Mouse (Mus musculus): ENCODE data around the gene Casc3. TPM values are rescaled to one million over a fixed set of nuclear protein-coding genes. Genes with fewer than 3 reads are reported as not detected.

Gene Casc3
- polyA plus RNA-seq, 1 experiment = 72.2 TPM

- DNase-seq = no peak
- Histone ChIP-seq H3K4me3 (ENCODE audit: control insufficient read depth, insufficient read depth, low read length) (no peak overlapping the region), H3K36me3 (ENCODE audit: control insufficient read depth, insufficient read depth, low read length) (no peaks in the 10 kb centered on the region), H3K27me3 (ENCODE audit: control insufficient read depth, insufficient read depth, low read length) (no peaks in the 10 kb centered on the region), H3K27ac (ENCODE audit: control insufficient read depth, insufficient read depth, low read length) (peak overlapping the region; percentile 17; the same call in 1 of the 2 replicates), H3K4me1 (replicated peaks; ENCODE audit: control insufficient read depth, insufficient read depth, low read length) (peaks cover 33% of the 10 kb centered on the region)
- 74% methylated on average over 12 of the region's 12 CpGs for WGBS
- TF ChIP-seq POLR2A (IDR thresholded peaks at IDR 0.05; ENCODE audit: control insufficient read depth, extremely low read depth, insufficient read depth, low read length, poor library complexity) = no peak
- TF ChIP-seq CTCF (IDR thresholded peaks at IDR 0.05; ENCODE audit: borderline replicate concordance, control insufficient read depth, extremely low read depth, insufficient read depth, low read length, poor library complexity) = no peak
These were observed 28.5 kb upstream of the Casc3 start for GRCm38 (mm10) chr11:98776052-98776764.

GRCm38 (mm10) chr11:98776843-98777590 is 27.7 kb upstream of the Casc3 start:
- H3K4me1 ChIP-seq (replicated peaks; ENCODE audit: control insufficient read depth, insufficient read depth, low read length) = peaks cover 32% of the 10 kb centered on the region

GRCm38 (mm10) chr11:98777888-98778287 is 26.8 kb upstream of the Casc3 start:
- no peak for TF ChIP-seq POLR2A (IDR thresholded peaks at IDR 0.05; ENCODE audit: control insufficient read depth, extremely low read depth, insufficient read depth, low read length, poor library complexity)
- TF ChIP-seq CTCF (IDR thresholded peaks at IDR 0.05; ENCODE audit: borderline replicate concordance, control insufficient read depth, extremely low read depth, insufficient read depth, low read length, poor library complexity) = no peak
- Histone ChIP-seq H3K27ac (ENCODE audit: control insufficient read depth, insufficient read depth, low read length) (no peak overlapping the region), H3K36me3 (ENCODE audit: control insufficient read depth, insufficient read depth, low read length) (no peaks in the 10 kb centered on the region), H3K4me3 (ENCODE audit: control insufficient read depth, insufficient read depth, low read length) (no peak overlapping the region), H3K4me1 (replicated peaks; ENCODE audit: control insufficient read depth, insufficient read depth, low read length) (peaks cover 40% of the 10 kb centered on the region), H3K27me3 (ENCODE audit: control insufficient read depth, insufficient read depth, low read length) (no peaks in the 10 kb centered on the region)
- DNase-seq = no peak

More at GRCm38 (mm10) chr11:98776843-98777590, 27.7 kb upstream of the Casc3 start:
- Histone ChIP-seq H3K36me3 (ENCODE audit: control insufficient read depth, insufficient read depth, low read length) (no peaks in the 10 kb centered on the region), H3K4me3 (ENCODE audit: control insufficient read depth, insufficient read depth, low read length) (no peak overlapping the region), H3K27me3 (ENCODE audit: control insufficient read depth, insufficient read depth, low read length) (no peaks in the 10 kb centered on the region), H3K27ac (ENCODE audit: control insufficient read depth, insufficient read depth, low read length) (no peak overlapping the region)
- DNase-seq = no peak
- TF ChIP-seq CTCF (IDR thresholded peaks at IDR 0.05; ENCODE audit: borderline replicate concordance, control insufficient read depth, extremely low read depth, insufficient read depth, low read length, poor library complexity) = no peak
- no peak for TF ChIP-seq POLR2A (IDR thresholded peaks at IDR 0.05; ENCODE audit: control insufficient read depth, extremely low read depth, insufficient read depth, low read length, poor library complexity)
- WGBS = 37% methylated on average over 9 of the region's 9 CpGs

- Histone ChIP-seq H3K27me3 (ENCODE audit: control insufficient read depth, insufficient read depth, low read length) (no peaks in the 10 kb centered on the region), H3K27ac (ENCODE audit: control insufficient read depth, insufficient read depth, low read length) (no peak overlapping the region), H3K4me3 (ENCODE audit: control insufficient read depth, insufficient read depth, low read length) (no peak overlapping the region), H3K36me3 (ENCODE audit: control insufficient read depth, insufficient read depth, low read length) (no peaks in the 10 kb centered on the region), H3K4me1 (replicated peaks; ENCODE audit: control insufficient read depth, insufficient read depth, low read length) (peaks cover 38% of the 10 kb centered on the region)
- no peak for DNase-seq
- 69% methylated on average over 13 of the region's 14 CpGs for WGBS
- TF ChIP-seq CTCF (IDR thresholded peaks at IDR 0.05; ENCODE audit: borderline replicate concordance, control insufficient read depth, extremely low read depth, insufficient read depth, low read length, poor library complexity) = no peak
- no peak for TF ChIP-seq POLR2A (IDR thresholded peaks at IDR 0.05; ENCODE audit: control insufficient read depth, extremely low read depth, insufficient read depth, low read length, poor library complexity)
These were observed 22.7 kb upstream of the Casc3 start for GRCm38 (mm10) chr11:98781851-98782512.

GRCm38 (mm10) chr11:98782651-98783235 is 22.0 kb upstream of the Casc3 start:
- peaks cover 36% of the 10 kb centered on the region for H3K4me1 ChIP-seq (replicated peaks; ENCODE audit: control insufficient read depth, insufficient read depth, low read length)
- TF ChIP-seq CTCF (IDR thresholded peaks at IDR 0.05; ENCODE audit: borderline replicate concordance, control insufficient read depth, extremely low read depth, insufficient read depth, low read length, poor library complexity) (no peak), POLR2A (IDR thresholded peaks at IDR 0.05; ENCODE audit: control insufficient read depth, extremely low read depth, insufficient read depth, low read length, poor library complexity) (no peak)
- H3K4me3 ChIP-seq (ENCODE audit: control insufficient read depth, insufficient read depth, low read length) = peak overlapping the region; percentile 45
- peak overlapping the region; percentile 28; the same call in 1 of the 2 replicates for H3K27ac ChIP-seq (ENCODE audit: control insufficient read depth, insufficient read depth, low read length)
- no peaks in the 10 kb centered on the region for H3K36me3 ChIP-seq (ENCODE audit: control insufficient read depth, insufficient read depth, low read length)
- no peaks in the 10 kb centered on the region for H3K27me3 ChIP-seq (ENCODE audit: control insufficient read depth, insufficient read depth, low read length)
- no peak for DNase-seq
- 10% methylated on average over 17 of the region's 17 CpGs for WGBS

- Histone ChIP-seq H3K4me1 (replicated peaks; ENCODE audit: control insufficient read depth, insufficient read depth, low read length) (peaks cover 38% of the 10 kb centered on the region), H3K4me3 (ENCODE audit: control insufficient read depth, insufficient read depth, low read length) (peak overlapping the region; percentile 45), H3K27ac (ENCODE audit: control insufficient read depth, insufficient read depth, low read length) (peak overlapping the region; percentile 28; the same call in 1 of the 2 replicates), H3K36me3 (ENCODE audit: control insufficient read depth, insufficient read depth, low read length) (no peaks in the 10 kb centered on the region), H3K27me3 (ENCODE audit: control insufficient read depth, insufficient read depth, low read length) (no peaks in the 10 kb centered on the region)
- TF ChIP-seq POLR2A (IDR thresholded peaks at IDR 0.05; ENCODE audit: control insufficient read depth, extremely low read depth, insufficient read depth, low read length, poor library complexity) (no peak), CTCF (IDR thresholded peaks at IDR 0.05; ENCODE audit: borderline replicate concordance, control insufficient read depth, extremely low read depth, insufficient read depth, low read length, poor library complexity) (no peak)
- 1% methylated on average over 20 of the region's 20 CpGs for WGBS
- DNase-seq = peak; percentile 81
These were observed 21.4 kb upstream of the Casc3 start for GRCm38 (mm10) chr11:98783236-98783696.

All from thymus, adult 2 months (tissue).